Mouse (Mus musculus) heart, embryonic 12.5 days (tissue): ENCODE measurements around the gene Noa1. TPM values are rescaled to one million over a fixed set of nuclear protein-coding genes. Genes with fewer than 3 reads are reported as not detected.

Experiments
- ATAC-seq: fragments of 200-750 bp; cut with Nextera tagmentation; 2 replicates; pipeline ENCODE4 v1.8.0; 2017; ENCODE audit warnings: moderate TSS enrichment, moderate library complexity; ENCODE audit not compliant: insufficient number of reproducible peaks, low FRiP score
- H3K27ac ChIP-seq: fragments of 300-500 bp; sonication (generic); 2 replicates; pipeline ENCODE4 v1.5.1; 2016; ENCODE audit warnings: mild to moderate bottlenecking, moderate library complexity; ENCODE audit not compliant: poor library complexity, severe bottlenecking
- H3K27me3 ChIP-seq: fragments of 300-500 bp; sonication (generic); replicated peaks from 2 replicates; pipeline ENCODE4 v1.6.1; 2016; ENCODE audit warnings: mild to moderate bottlenecking, moderate library complexity
- H3K36me3 ChIP-seq: fragments of 300-500 bp; sonication (generic); 2 replicates; pipeline ENCODE4 v1.6.1; 2016; ENCODE audit warnings: mild to moderate bottlenecking, moderate library complexity
- H3K4me1 ChIP-seq: fragments of 300-500 bp; sonication (generic); replicated peaks from 2 replicates; pipeline ENCODE4 v1.6.1; 2016; ENCODE audit warnings: mild to moderate bottlenecking
- H3K4me2 ChIP-seq: fragments of 300-500 bp; sonication (generic); 2 replicates; pipeline ENCODE4 v1.6.1; 2016; ENCODE audit warnings: mild to moderate bottlenecking, moderate library complexity
- H3K4me3 ChIP-seq: fragments of 300-500 bp; sonication (generic); 2 replicates; pipeline ENCODE4 v1.5.1; 2016; ENCODE audit warnings: mild to moderate bottlenecking
- H3K9ac ChIP-seq: fragments of 300-500 bp; sonication (generic); 2 replicates; pipeline ENCODE4 v1.6.1; 2016; ENCODE audit warnings: mild to moderate bottlenecking, moderate library complexity
- H3K9me3 ChIP-seq: fragments of 300-500 bp; sonication (generic); replicated peaks from 2 replicates; pipeline ENCODE4 v1.6.1; 2016; ENCODE audit warnings: mild to moderate bottlenecking, moderate library complexity
- WGBS: fragments of 180-500 bp; shearing (Covaris S2); methylation state at CpG from one replicate; pipeline ENCODE4 v1.1.7; 2016; 5-methylcytosine and 5-hydroxymethylcytosine counted together
- polyA plus RNA-seq: library from polyadenylated mRNA; unstranded; fragments of >200 nt; fragmentation: Nextera tagmentation; extraction: Ambion mirVana; gene quantifications from 2 replicates; pipeline ENCODE4 v1.2.1, GENCODE M21; 2016

The Noa1 gene
- polyA plus RNA-seq, 1 experiment from 2014 or later: 23.0 TPM

- peaks cover 73% of the 10 kb centered on the region for H3K36me3 ChIP-seq
- no peaks in the 10 kb centered on the region for H3K27me3 ChIP-seq
- H3K9ac ChIP-seq: no peak overlapping the region
- H3K4me3 ChIP-seq: no peak overlapping the region
- H3K4me2 ChIP-seq: no peak overlapping the region
- no peak for ATAC-seq
- WGBS: 72% methylated on average over 6 of the region's 6 CpGs
- no peak overlapping the region for H3K27ac ChIP-seq
- peaks cover 22% of the 10 kb centered on the region for H3K4me1 ChIP-seq
- H3K9me3 ChIP-seq: no peaks in the 10 kb centered on the region
Observed at GRCm38 (mm10) chr5:77287901-77288300, 22.0 kb downstream of the Noa1 start.

- H3K36me3 ChIP-seq: peaks cover 76% of the 10 kb centered on the region
- 45% methylated on average over 5 of the region's 5 CpGs for WGBS
- no peak overlapping the region for H3K27ac ChIP-seq
Observed at GRCm38 (mm10) chr5:77286904-77287303, 23.0 kb downstream of the Noa1 start.

GRCm38 (mm10) chr5:77285685-77286084 is 24.2 kb downstream of the Noa1 start:
- WGBS: 82% methylated on average over 7 of the region's 7 CpGs
- no peak overlapping the region for H3K9ac ChIP-seq
- H3K27me3 ChIP-seq: no peaks in the 10 kb centered on the region
- no peak overlapping the region for H3K4me3 ChIP-seq
- peaks cover 22% of the 10 kb centered on the region for H3K4me1 ChIP-seq
- ATAC-seq: no peak
- H3K27ac ChIP-seq: no peak overlapping the region
- no peaks in the 10 kb centered on the region for H3K9me3 ChIP-seq
- no peak overlapping the region for H3K4me2 ChIP-seq
- peaks cover 80% of the 10 kb centered on the region for H3K36me3 ChIP-seq

More at GRCm38 (mm10) chr5:77286904-77287303, 23.0 kb downstream of the Noa1 start:
- Histone ChIP-seq H3K9ac (no peak overlapping the region), H3K9me3 (no peaks in the 10 kb centered on the region), H3K4me2 (no peak overlapping the region), H3K4me3 (no peak overlapping the region), H3K27me3 (no peaks in the 10 kb centered on the region), H3K4me1 (peaks cover 22% of the 10 kb centered on the region)
- no peak for ATAC-seq

- H3K9ac ChIP-seq: no peak overlapping the region
- no peaks in the 10 kb centered on the region for H3K9me3 ChIP-seq
- no peak for ATAC-seq
- H3K36me3 ChIP-seq: peaks cover 76% of the 10 kb centered on the region
- H3K4me1 ChIP-seq: peaks cover 18% of the 10 kb centered on the region
- 88% methylated on average over 9 of the region's 9 CpGs for WGBS
- H3K4me2 ChIP-seq: no peak overlapping the region
- H3K27me3 ChIP-seq: no peaks in the 10 kb centered on the region
- no peak overlapping the region for H3K27ac ChIP-seq
- H3K4me3 ChIP-seq: no peak overlapping the region
Observed at GRCm38 (mm10) chr5:77282242-77282641, 27.6 kb downstream of the Noa1 start.

DNA sequence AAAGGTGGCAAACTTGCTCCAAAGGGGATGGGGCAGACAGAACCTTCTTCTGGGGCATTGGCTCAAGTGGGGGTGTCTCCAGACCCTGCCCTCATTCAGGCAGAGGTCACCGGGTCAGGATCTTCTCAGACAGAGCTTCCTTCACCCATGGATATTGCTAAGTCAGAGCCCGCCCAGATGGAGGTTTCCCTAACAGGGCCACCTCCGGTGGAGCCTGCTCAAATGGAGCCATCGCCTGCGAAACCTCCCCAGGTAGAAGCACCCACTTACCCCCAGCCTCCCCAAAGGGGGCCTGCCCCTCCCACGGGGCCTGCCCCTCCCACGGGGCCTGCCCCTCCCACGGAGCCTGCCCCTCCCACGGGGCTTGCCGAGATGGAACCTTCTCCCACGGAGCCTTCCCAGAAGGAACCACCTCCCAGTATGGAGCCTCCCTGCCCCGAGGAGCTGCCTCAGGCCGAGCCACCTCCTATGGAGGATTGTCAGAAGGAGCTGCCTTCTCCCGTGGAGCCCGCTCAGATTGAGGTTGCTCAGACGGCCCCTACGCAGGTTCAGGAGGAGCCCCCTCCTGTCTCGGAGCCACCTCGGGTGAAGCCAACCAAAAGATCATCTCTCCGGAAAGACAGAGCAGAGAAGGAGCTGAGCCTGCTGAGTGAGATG is 28.2 kb downstream of the Noa1 start:
- Histone ChIP-seq H3K36me3 (peaks cover 75% of the 10 kb centered on the region), H3K27ac (no peak overlapping the region), H3K9ac (no peak overlapping the region), H3K9me3 (no peaks in the 10 kb centered on the region), H3K4me2 (no peak overlapping the region), H3K4me1 (peaks cover 12% of the 10 kb centered on the region), H3K4me3 (no peak overlapping the region), H3K27me3 (no peaks in the 10 kb centered on the region)
- 79% methylated on average over 20 of the region's 20 CpGs for WGBS
- ATAC-seq: peak; percentile 52; the same call in 1 of the 2 replicates

GRCm38 (mm10) chr5:77277204-77277603 is 32.7 kb downstream of the Noa1 start:
- H3K27me3 ChIP-seq: no peaks in the 10 kb centered on the region
- no peak for ATAC-seq
- H3K4me3 ChIP-seq: no peak overlapping the region
- no peak overlapping the region for H3K9ac ChIP-seq
- no peak overlapping the region for H3K27ac ChIP-seq
- no peaks in the 10 kb centered on the region for H3K9me3 ChIP-seq
- H3K4me1 ChIP-seq: peaks cover 8% of the 10 kb centered on the region; the same call in 1 of the 2 replicates
- peaks cover 93% of the 10 kb centered on the region for H3K36me3 ChIP-seq
- no peak overlapping the region for H3K4me2 ChIP-seq
- WGBS: 93% methylated on average over 6 of the region's 6 CpGs

GRCm38 (mm10) chr5:77275950-77276349 is 33.9 kb downstream of the Noa1 start:
- no peak overlapping the region for H3K4me3 ChIP-seq
- H3K4me1 ChIP-seq: peaks cover 9% of the 10 kb centered on the region; the same call in 1 of the 2 replicates
- H3K9me3 ChIP-seq: no peaks in the 10 kb centered on the region
- no peak overlapping the region for H3K4me2 ChIP-seq
- no peaks in the 10 kb centered on the region for H3K27me3 ChIP-seq
- no peak overlapping the region for H3K9ac ChIP-seq
- ATAC-seq: no peak
- no peak overlapping the region for H3K27ac ChIP-seq
- WGBS: 90% methylated on average over 5 of the region's 5 CpGs
- H3K36me3 ChIP-seq: peaks cover 93% of the 10 kb centered on the region

DNA sequence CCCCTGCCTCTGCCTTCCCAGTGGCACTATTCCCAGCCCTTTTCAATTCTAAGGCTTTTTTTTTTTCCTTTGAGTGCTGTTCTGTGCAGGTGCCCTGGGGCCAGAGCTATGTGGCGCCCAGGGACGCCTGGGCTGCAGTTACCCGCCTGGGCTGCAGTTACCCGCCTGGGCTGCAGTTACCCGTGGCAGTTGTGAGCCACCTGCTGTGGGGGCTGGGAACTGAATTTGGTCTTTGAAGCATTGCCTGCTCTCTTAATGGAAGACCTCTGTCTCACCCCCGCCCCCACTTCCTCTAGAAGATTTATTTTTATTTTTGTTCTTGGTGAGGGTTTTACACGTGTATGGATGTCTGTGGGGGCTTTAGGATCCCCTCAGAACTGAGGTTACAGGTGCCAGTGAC is 36.7 kb downstream of the Noa1 start:
- H3K9ac ChIP-seq: no peak overlapping the region
- H3K4me3 ChIP-seq: no peak overlapping the region
- H3K4me1 ChIP-seq: peaks cover 15% of the 10 kb centered on the region
- no peak overlapping the region for H3K27ac ChIP-seq
- peaks cover 93% of the 10 kb centered on the region for H3K36me3 ChIP-seq
- no peaks in the 10 kb centered on the region for H3K9me3 ChIP-seq
- no peaks in the 10 kb centered on the region for H3K27me3 ChIP-seq
- 75% methylated on average over 7 of the region's 7 CpGs for WGBS
- ATAC-seq: no peak
- H3K4me2 ChIP-seq: no peak overlapping the region

DNA sequence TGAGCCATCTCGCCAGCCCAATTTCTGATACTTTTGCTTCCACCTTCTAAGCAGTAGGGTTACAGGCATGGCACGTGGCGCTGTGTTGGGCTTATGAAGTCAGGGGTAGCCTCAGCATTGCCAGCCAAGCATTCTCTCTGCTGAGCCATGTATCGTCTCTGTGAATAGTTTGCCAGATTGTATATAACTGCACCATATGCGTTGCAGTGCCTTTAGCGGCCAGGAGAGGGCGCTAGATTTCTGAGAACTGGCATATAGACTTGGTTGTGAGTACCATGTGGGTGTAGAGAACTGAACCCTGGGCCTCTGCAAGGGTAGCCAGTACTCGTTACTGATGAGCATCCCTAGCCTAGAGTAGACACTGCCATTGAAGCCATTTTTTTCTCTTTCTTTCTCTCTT is 40.5 kb downstream of the Noa1 start:
- Histone ChIP-seq H3K9ac (no peak overlapping the region), H3K27ac (no peak overlapping the region), H3K9me3 (no peaks in the 10 kb centered on the region), H3K4me3 (no peak overlapping the region), H3K27me3 (no peaks in the 10 kb centered on the region), H3K4me2 (no peak overlapping the region), H3K4me1 (peaks cover 21% of the 10 kb centered on the region), H3K36me3 (peaks cover 60% of the 10 kb centered on the region)
- no peak for ATAC-seq
- WGBS: 74% methylated on average over 8 of the region's 8 CpGs

DNA sequence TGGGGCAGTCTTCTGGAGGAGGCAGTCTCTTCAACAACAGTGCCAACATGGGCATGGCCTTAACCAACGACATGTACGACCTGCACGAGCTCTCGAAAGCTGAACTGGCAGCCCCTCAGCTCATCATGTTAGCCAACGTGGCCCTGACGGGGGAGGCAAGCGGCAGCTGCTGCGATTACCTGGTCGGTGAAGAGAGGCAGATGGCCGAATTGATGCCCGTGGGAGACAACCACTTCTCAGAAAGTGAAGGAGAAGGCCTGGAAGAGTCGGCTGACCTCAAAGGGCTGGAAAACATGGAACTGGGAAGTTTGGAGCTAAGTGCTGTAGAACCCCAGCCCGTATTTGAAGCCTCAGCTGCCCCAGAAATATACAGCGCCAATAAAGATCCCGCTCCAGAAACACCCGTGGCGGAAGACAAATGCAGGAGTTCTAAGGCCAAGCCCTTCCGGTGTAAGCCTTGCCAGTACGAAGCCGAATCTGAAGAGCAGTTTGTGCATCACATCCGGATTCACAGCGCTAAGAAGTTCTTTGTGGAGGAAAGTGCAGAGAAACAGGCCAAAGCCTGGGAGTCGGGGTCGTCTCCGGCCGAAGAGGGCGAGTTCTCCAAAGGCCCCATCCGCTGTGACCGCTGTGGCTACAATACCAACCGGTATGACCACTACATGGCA is 41.8 kb downstream of the Noa1 start:
- H3K27me3 ChIP-seq: no peaks in the 10 kb centered on the region
- H3K4me2 ChIP-seq: no peak overlapping the region
- H3K4me3 ChIP-seq: no peak overlapping the region
- H3K27ac ChIP-seq: no peak overlapping the region
- peaks cover 21% of the 10 kb centered on the region for H3K4me1 ChIP-seq
- WGBS: 93% methylated on average over 30 of the region's 30 CpGs
- ATAC-seq: no peak
- no peaks in the 10 kb centered on the region for H3K9me3 ChIP-seq
- H3K9ac ChIP-seq: no peak overlapping the region
- H3K36me3 ChIP-seq: peaks cover 47% of the 10 kb centered on the region

- Histone ChIP-seq H3K27ac (no peak overlapping the region), H3K4me1 (peaks cover 21% of the 10 kb centered on the region), H3K27me3 (no peaks in the 10 kb centered on the region), H3K9ac (no peak overlapping the region), H3K4me2 (peak overlapping the region; percentile 67; the same call in 1 of the 2 replicates), H3K4me3 (peak overlapping the region; percentile 66), H3K36me3 (peaks cover 41% of the 10 kb centered on the region), H3K9me3 (no peaks in the 10 kb centered on the region)
- ATAC-seq: no peak
- 66% methylated on average over 4 of the region's 4 CpGs for WGBS
Observed at GRCm38 (mm10) chr5:77267441-77267840, 42.4 kb downstream of the Noa1 start.
